Mouse (Mus musculus): ENCODE results near the gene Pcyt1a.
A peak's percentile ranks its signal among the peaks of the same experiment; 100 is the strongest.
"Not testable (repeated sequence)": the region's sequence is repeated elsewhere in the genome, so short reads cannot be mapped to it uniquely, and the experiment has no call there.

The Pcyt1a gene

GRCm38 (mm10) chr16:32479415-32479814 is 48.7 kb downstream of the Pcyt1a start:
- DNase-seq = no peak

- no peak for DNase-seq
Measured at GRCm38 (mm10) chr16:32484431-32484871, 53.7 kb downstream of the Pcyt1a start.

GRCm38 (mm10) chr16:32485209-32485608 is 54.5 kb downstream of the Pcyt1a start:
- no peak for DNase-seq

- DNase-seq = no peak
Measured at GRCm38 (mm10) chr16:32486046-32486445, 55.3 kb downstream of the Pcyt1a start.

GRCm38 (mm10) chr16:32487234-32488111 is 56.8 kb downstream of the Pcyt1a start, which contains the start of gene Slc51a:
TSS of gene Slc51a (minus strand) at chr16:32487879.
- DNase-seq = no peak

GRCm38 (mm10) chr16:32488939-32489338 is 58.2 kb downstream of the Pcyt1a start:
- DNase-seq = no peak

DNA sequence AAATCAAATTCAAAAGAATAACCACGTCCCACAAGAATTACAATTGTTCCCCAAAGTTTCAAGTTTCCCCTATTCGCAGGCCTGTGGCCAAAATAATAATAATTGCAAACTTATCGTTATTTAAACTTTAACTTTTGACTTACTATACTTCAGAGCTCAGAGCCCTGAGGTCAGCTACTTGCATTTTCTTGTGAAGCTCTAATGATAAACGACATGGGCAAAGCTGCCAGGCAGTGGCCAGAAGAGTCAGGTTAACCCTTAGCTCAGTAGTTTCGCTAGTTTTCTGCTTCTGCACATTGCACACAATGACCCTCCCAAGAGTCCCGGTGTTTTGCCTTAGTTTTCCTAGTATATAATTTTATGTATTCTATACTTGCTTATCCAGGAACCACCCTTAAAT is 63.6 kb downstream of the Pcyt1a start:
- DNase-seq = not testable (repeated sequence)

DNA sequence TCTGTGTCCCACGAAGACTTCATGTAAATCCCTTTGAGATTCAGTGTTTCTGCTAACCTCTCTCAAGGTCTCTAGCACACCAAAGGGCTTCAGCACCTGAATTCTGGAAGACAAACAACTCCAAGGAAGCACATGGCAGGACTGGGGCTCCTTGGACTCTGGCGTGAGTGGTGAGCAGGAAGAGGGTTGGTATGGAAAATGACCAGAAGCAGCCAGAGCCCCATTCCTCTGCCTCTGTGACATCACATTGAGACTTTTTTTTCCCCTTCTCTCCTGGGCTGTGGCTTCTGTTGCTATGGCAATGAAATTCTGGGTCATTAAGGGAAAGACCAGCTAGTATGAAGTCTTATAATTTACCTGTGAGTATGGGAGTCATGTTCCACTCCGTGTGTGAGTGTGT is 65.2 kb downstream of the Pcyt1a start, which contains the start of gene Zdhhc19:
Gene Zdhhc19, plus strand, starts transcription at position 301 of the 400 bp plus-strand sequence.
- DNase-seq = no peak

DNA sequence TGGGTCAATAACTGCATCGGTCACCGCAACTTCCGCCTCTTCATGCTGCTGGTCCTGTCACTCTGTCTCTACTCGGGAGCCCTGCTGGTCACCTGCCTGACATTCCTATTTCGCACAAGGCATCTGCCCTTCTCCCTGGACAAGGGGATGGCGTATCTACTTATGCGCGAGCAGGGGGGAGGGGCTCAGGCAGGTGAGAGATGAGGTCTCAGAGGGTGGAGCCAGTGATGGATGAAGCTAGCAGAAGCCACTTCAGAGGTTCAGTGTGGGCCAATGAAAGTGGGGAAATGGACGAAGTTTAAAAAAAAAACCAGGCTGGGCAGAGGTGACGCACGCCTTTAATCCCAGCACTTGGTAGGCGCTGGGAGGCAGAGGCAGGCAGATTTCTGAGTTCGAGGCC is 68.3 kb downstream of the Pcyt1a start:
- peak in 1 of 2 experiments; percentile 22 for DNase-seq

- DNase-seq = peak; percentile 96
Measured at GRCm38 (mm10) chr16:32499430-32500037, 68.8 kb downstream of the Pcyt1a start.

- no peak for DNase-seq
Measured at GRCm38 (mm10) chr16:32501459-32501858, 70.7 kb downstream of the Pcyt1a start.

DNA sequence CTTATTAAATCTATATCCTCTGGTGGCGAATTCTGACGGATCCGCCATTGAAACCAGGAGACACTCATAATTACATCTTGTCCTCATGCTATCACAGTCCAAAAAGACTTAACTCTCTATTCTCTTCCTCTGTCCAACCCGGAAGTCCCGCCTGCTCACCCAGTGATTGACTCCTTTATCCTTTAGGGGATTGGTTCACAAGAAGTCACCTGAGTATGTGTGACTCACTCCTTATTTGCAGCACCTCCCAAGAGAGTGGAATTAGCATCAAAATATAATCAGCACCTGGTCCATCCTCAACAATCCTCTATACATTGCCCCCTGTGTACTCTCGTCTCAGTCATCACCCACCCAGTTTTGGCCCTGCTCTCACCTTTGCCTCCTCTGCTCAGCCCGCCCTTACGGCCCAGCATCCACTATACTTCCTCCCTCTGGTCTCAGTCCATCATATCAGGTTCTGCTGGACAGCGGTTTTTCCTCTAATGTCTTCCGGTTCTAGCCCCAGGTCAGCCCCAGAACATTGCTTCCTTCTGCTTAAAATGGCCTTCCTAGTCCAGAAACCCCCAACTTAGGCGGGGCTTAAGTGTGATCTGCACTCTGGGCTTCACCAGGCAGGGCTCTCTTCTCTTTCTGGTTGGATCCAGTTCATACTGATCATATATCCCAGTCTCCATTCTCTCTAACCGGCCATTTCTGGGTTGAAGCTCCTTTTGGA is 72.1 kb downstream of the Pcyt1a start:
- DNase-seq = no peak

GRCm38 (mm10) chr16:32503633-32504032 is 72.9 kb downstream of the Pcyt1a start:
- DNase-seq = no peak

GRCm38 (mm10) chr16:32506298-32506697 is 75.6 kb downstream of the Pcyt1a start:
- no peak for DNase-seq

DNA sequence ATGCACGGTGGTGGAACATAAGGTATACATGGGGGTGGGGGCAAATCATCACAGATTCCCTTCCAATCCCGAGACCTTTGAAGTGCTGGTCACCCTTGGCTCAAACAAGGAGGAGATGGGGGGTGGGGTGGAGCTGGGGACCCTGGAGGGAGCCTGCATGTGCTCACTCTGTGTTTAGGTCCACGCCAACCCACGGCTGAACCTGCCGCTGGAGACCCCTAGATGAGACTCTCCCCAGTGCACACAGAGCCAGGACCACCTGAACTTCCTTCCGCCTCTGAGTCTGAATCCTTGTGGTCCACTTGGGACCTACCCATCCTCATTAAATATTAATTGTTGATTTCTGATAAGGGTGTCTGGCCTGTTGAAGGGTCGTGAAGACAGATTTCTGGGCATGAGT is 76.1 kb downstream of the Pcyt1a start:
- no peak for DNase-seq

GRCm38 (mm10) chr16:32507407-32507806 is 76.7 kb downstream of the Pcyt1a start:
- DNase-seq = peak; percentile 63 to 78

DNA sequence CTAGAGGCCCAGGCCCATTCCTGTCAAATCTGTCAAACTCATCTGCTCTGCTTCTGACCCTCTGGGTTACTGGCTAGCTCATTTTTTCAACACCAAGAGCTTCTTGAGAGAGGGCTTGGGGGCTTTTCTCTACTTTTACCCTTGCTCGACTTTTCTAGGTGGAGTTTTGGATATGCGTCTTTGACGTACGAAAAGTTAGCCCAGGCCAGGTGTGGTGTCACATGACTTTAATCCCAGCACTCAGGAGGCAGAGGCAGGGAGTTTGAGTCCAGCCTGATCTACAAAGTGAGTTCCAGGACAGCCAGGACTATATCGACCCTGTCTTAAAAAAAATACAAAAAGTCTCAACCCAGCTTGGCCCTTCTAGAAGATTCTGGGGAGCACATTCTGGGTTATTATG is 77.3 kb downstream of the Pcyt1a start:
- DNase-seq = no peak

- no peak for DNase-seq
Measured at GRCm38 (mm10) chr16:32508506-32509065, 77.9 kb downstream of the Pcyt1a start.

GRCm38 (mm10) chr16:32509066-32509942 is 78.6 kb downstream of the Pcyt1a start:
- DNase-seq = peak in 1 of 2 experiments; percentile 46

DNA sequence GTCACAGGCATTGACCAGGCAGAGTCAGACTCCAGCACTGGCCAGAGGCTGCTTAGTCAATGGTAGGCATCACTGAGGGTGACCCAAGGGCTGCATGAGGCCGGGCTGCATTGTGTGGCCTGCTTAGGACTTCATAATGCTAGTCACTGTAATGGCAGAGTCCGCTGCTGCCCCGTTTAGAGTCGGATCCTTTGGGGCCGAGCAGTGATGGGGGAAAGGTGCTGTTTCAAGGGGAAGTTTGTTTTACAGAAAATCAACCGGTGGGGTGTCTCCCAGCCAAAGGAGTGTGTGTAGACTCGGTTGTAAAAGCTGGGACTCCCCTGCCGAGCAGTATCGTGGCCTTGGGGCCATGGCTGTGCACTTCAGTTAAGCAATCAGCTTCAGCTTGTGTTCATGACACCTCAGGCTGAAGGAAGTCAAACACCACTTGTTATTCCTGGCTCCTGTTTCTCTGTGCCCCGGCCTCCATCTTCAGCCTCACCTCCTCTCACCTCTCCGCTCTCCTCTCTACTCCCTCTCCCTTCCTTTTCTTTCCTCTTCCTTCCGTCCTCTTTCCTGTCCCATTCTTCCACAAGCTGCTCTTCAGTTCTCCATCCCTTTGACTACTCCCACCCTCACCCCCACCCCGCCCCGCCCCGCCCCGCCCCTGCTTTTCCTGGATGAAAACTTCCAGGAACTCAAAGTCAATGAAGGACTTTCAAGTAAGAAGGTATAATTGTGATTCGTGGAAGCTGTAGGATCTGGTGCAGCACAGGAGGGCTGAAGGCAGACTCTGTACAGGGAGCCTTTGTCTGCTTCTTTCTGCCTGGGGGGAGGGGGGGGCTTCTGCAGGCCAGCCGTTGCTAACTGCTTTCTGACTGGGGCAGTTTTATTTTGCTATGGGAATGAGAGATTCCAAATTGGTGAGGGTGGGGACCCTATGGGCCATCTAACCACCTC is 79.9 kb downstream of the Pcyt1a start:
- no peak for DNase-seq

GRCm38 (mm10) chr16:32511338-32511734 is 80.6 kb downstream of the Pcyt1a start:
- no peak for DNase-seq

Measured in cerebellum, postnatal 25 days (tissue).